Mouse (Mus musculus) hematopoietic stem cell, adult 5-6 weeks (primary cell): ENCODE measurements around the gene H2-Eb2. TPM values are rescaled to one million over a fixed set of nuclear protein-coding genes. Genes with fewer than 3 reads are reported as not detected.

Source experiments
- ATAC-seq, 2 experiments: fragments of 125-278 bp in 1 of 2; replicated peaks in 1 of 2; 2 replicates each; pipeline ENCODE4 v1.8.0; 2016 to 2017; ENCODE audit warnings: inconsistent platforms in 2 of 2, mild to moderate bottlenecking in 2 of 2, moderate number of reproducible peaks in 2 of 2, low read depth in 1 of 2, moderate TSS enrichment in 1 of 2; ENCODE audit not compliant: low FRiP score in 2 of 2, poor library complexity in 2 of 2, severe bottlenecking in 2 of 2, insufficient read depth in 1 of 2, low TSS enrichment in 1 of 2
- total RNA-seq: library from RNA; stranded (forward); fragments of 172-1452, 232-1000 nt; gene quantifications from 2 replicates; pipeline ENCODE4 v1.2.3, GENCODE M21; 2017

H2-Eb2 gene
- total RNA-seq, 1 experiment from 2014 or later: not detected

DNA sequence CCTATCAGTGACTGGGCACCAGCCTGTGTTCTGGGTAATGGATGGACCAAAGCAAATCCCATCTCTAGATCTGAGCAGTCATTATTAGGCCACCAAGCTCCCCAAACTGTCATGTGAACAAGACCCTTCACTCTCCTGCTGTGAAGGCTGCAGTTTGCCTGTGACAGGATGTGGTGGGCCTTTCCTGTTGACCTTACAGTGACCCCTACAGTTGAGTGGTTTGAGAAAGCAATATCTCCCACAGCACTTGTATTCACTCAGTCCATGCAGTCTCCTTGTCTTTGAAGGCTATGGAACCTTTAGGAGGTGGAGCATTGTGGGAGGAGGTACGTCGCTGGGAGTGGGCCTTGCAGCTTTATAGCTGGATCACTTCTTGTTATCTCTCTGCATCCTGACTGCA lies 4.3 kb downstream of the H2-Eb2 start:
- ATAC-seq: peak in 1 of 2 experiments; percentile 46; a peak in 1 of 4 replicates

DNA sequence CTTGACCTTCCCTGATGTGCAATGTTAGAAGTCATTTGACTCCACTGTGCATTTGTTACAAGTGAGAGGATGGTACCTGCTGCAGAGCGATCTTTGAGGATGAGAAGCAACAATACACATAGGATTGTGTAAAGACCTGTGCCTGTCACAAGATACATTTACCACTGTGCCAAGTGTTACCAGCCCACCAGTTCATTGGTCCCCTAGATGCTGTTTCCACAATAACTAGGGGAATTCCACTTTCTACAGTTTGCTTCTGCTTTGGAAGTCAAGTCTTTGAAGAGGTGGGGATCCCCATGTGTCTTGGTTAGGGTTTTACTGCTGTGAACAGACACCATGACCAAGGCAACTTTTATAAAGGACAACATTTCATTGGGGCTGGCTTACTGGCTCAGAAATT lies 5.7 kb downstream of the H2-Eb2 start:
- ATAC-seq: no peak

DNA sequence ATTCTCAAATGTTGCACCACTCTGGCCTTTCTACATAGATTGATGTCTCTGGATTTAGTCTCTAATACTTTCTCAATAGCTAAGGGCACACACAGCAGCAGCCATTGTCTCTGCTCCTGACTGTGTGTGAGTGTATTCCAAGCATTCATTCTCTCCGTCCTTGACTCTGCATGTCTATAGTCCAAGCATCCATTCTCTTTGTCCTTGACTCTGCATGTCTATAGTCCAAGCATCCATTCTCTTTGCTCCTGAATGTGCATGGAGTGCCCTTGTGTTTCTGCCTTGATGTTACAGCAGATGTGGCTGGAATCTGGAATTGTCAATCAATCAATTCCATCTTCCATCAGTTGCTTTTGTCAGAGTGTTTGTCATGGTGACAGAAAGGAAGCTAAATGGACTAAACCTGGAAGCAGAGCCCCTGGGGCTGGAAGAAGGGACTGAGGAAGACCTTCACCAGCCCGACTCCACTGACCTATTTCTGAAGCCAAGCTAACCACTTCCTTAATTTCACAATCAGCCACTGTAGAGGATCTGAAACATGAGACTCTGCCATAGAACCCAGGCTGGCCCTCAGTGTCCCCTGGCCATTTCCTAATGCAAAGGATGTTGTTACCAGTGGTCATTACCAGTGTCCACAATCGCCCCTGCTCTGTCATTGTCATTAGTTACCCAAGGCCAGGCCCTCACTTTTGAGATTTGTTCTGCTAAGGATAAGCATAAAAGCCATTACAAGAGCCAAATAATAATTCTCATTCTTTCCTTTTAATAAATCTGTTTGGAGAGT lies 15.3 kb downstream of the H2-Eb2 start:
- ATAC-seq: peak; percentile 84 to 89

DNA sequence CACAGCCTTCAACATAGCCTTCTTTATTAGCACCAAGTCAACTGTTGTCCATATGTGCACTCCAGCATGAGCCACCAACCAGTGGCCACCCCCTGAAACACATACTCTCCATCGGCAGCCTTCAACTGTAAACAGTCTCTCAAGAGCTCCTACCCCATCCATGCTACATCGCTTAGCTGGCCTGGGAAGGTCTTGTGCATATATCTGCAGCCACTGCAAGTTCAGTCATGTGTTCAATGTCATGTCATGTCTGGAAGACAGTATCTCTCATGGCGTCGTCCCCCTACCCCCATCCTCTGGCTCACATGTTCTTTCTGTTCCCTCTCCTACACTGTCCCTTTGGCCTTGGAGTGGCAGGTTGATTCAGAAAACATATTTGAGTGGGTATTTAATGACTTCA lies 19.4 kb downstream of the H2-Eb2 start:
- no peak for ATAC-seq

DNA sequence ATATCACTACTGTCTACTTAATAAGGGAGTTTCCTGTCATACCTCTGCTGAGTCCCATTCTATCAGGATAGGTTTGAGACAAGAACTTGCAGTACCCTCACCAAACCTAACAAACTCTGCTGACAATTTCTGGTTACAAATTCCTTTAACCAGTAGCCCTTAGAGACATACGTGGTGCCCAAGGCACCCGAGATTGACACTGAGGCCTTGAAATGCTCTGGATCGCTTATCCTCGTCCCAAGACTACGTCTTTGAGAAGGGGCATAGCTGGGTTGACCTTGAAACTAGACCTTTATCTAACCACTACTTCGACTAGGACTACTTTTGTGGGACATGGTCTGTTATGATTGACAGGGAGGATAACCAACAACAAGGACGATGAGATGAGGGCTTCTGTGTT lies 20.0 kb downstream of the H2-Eb2 start:
- no peak for ATAC-seq

DNA sequence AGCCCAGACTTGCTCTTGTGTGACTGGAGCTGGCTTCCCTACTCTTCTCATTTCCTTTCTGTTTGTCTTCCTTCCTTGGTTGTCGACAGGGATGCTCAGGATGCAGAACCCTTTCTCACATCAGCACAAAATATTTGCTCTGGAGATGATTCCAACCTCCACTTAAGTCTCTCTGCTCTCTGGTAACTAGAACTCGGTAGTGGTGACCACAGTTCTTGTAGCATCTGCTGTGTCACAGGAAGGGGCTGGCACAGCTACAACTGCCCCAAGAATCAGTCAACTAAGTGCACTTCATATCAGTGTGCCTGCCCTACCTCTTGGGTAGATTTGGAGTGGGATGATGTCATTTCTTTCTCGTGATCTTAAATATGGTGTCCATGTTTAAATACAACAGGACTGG lies 20.6 kb downstream of the H2-Eb2 start:
- ATAC-seq: peak; percentile 55 to 57; a peak in 2 of 4 replicates

DNA sequence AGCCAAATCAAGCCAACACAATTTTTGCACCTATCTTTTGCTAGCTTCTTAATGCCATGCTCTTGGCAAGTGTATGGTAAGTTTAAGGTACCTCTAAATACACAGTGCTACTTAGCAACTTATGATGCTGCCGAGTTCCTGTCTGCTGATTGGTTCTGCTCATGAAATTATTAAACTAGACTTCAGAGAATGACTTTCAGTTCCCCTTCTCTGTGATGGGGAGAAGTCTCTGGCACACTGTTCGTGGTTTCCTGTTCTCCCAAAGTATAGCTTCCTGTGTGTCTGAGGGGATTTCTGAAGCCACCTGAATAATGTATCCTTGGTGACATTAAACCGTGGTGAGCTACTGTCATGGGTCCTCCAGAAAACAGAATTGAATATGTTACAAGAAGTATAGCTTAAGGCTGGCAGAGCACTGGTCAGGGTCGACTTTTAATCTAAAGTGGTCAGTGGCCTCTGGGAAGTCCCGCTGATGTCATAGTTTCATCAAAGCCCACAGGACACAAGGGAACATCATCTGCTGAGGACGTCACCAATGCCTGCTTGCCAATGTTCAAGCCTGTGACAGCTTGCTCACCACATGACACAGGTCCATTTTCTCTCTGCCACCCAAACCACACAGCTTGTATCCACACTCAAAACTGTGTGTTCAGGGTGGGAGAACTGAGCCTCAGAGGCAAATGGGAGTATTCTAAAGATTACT lies 22.3 kb downstream of the H2-Eb2 start:
- ATAC-seq: peak; percentile 66 to 87

DNA sequence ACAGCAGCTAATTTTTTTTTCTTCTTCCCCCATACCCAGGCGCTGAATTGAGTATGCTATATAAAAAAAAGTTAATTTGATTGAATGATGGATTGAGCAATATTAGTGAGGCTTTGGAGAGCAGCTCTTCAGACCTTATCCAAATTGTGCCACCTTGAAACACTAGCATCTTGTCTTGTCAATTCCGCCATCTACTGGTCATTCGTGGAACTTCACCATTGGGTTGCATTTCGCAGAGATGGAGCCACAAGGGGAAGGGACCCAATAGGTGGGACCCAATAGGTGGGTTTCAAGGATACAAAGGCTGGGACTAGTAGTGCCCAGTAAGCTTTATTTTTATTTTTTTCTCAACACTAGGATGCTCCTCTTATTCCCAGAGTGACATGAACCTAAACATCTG lies 24.0 kb downstream of the H2-Eb2 start:
- peak; percentile 37 to 58; a peak in 3 of 4 replicates for ATAC-seq

DNA sequence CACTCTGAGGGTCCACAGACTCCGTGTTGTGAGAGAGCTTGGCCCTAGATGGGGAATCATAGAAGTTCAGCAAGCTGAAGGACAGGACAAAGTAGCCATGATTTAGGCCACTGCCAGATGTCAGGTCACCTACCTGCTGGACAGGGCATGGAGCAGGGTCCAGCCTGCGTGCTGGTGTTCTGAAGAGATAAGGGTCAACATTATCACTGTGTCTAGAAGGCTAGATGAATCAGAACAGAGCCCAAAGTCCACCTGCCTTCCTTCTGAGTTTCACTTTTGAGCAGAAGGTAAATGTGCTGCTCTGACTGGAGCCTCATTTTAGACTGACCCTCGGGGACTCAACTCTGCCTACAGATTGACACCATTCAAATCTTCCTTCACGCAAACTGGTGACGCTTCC lies 29.1 kb downstream of the H2-Eb2 start, which contains the start of gene Btnl2:
TSS of gene Btnl2 (plus strand) at position 284 of the 400 bp plus-strand sequence.
- ATAC-seq: 0 out of 4 replicates have a peak, but pooled peaks of 1 of the 2 experiments have one; percentile 10

DNA sequence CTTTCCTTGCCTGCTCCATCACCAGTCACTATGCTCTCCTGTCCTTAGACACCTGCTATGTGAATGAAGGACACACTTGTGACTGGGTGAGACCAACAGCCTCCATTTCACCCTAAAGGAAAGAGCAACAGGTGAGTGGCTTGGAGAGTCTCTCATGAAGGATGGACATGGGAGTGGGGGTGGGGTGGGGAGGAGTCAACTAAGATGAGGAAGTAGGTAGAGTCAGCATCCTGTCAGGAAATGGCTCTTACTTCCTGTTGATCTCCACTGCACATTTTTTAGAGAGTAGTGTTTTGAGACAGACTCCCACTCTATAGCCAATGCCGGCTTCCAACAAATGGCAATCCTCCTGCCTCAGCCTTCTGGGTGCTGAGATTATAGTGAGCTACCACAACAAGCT lies 29.5 kb downstream of the H2-Eb2 start:
- ATAC-seq: peak; percentile 46 to 58; a peak in 2 of 4 replicates

DNA sequence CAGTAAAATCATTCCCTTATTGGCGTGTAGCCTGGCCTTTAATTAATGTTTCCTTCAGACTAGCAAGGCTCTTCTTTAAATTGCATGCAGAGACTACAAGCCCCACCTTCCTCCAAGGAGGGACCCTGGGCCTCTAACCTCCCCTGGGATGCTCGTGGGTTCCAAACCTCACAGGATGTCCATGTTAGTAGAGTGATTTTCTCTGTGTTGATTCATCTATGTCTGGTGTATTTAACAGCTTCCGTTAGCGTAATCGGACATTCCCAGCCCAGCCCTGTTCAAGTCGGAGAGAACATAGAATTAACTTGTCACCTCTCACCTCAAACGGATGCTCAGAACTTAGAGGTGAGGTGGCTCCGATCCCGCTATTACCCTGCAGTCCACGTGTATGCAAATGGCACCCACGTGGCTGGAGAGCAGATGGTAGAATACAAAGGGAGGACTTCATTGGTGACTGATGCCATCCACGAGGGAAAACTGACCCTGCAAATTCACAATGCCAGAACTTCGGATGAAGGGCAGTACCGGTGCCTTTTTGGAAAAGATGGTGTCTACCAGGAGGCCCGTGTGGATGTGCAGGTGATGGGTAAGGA lies 37.6 kb downstream of the H2-Eb2 start:
- ATAC-seq: no peak

DNA sequence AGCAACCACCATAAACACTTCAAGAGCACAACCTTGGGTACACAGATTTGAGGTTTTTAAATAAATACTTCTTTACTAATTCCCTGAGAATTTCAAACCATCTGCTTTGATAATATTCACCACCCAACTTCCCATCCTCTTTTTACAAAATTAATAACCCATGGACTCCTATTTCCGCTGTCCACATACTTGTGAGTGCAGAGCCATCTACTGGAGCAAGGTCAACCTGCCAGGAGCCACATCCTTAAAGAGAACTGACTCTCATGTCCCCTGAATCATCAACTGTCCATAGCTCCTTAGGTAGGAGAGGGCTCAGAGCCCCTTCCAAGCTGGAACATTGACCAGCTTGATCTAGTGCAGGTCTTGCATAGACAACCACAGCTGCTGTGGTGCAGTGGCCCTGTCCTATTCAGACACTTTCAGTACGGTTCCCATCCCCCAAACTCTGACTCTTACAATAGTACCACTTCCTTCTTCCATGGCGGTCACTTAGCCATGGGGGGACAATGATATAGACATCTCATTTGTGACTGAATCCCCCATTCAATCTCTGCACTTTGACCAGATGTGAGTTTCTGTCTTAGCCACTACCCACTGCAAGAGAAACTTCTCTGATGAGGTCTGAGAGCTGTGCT lies 38.3 kb downstream of the H2-Eb2 start:
- no peak for ATAC-seq

DNA sequence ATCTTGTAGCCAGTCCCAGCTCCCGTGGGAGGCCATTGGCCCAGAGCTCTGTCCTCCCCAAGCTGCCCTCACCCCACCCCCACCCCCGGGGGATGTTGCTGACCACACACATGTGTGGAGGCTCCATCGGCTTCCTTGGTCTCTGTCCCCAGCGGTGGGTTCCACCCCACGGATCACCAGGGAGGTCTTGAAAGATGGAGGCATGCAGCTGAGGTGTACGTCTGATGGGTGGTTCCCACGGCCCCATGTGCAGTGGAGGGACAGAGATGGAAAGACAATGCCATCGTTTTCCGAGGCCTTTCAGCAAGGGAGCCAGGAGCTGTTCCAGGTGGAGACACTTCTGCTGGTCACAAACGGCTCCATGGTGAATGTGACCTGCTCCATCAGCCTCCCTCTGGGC lies 39.6 kb downstream of the H2-Eb2 start:
- no peak for ATAC-seq

DNA sequence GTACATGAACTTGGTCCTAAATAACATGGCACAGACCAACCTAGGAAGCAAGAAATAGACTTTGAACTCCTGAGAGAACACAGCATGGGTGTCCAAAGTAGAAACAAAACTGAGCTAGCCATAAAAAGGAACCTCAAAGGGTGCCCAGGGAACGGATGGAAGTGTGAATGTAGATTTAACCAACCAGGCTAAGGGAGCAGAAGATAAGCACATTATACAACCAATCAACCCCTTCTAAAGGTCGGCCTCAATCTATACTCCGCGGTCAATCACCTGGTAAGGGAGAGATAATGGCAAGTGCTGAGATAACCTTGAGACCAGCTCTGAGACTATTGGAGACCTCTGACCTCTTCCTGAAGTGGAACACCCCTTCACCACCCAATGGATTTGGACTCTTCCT lies 45.1 kb downstream of the H2-Eb2 start:
- no peak for ATAC-seq

DNA sequence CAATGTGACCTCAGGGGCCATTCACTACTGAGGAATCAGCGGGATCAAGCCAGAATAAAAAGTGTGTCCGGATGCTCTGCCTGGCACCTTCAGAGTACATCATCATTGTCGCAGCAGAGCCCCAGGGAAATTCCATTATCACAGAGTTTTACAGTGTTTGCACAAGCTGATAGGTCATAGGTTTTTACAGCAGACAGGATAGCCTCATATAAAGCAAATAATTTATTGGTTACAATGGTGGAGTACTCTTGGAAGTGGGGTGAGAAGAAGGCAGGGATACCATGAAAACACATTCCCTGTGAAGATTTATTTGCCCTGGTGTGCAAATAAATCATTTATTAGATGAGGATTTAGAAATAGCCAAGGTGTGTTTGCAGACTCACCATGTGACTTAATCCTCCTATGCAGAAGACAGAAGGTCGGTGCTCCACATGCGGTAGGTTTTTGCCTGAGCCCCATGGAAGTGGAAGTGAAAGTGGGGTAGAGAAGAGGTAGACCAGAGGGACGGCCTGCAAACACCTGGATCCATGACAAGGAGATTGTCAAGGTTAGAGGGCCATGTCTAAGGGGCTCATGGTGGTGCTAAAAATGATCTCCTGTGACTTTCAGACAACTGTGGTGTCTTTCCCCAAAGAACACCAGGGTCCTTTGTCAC lies 47.7 kb downstream of the H2-Eb2 start:
- no peak for ATAC-seq

DNA sequence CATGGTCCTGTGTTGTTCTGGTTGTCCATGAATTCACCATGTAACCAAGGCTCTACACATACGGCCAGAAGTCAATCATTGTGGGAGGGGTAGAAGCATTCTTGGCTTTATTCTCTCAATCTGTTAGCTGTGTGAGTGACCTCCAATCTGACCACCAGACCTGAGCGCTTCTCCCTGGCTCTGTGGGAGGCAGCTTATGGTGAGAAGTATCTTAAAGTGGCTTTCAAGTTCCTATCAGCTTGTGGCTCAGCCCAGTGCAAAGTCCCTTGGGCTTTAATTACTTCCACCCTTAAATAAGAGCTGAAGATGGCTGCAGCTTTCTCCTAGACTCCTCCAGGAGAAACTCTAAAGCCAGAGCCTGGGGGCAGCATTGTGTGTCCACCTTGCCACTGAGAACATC lies 51.4 kb downstream of the H2-Eb2 start, which contains the start of gene Btnl1:
TSS of gene Btnl1 (plus strand) at position 286 of the 400 bp plus-strand sequence.
- no peak for ATAC-seq

DNA sequence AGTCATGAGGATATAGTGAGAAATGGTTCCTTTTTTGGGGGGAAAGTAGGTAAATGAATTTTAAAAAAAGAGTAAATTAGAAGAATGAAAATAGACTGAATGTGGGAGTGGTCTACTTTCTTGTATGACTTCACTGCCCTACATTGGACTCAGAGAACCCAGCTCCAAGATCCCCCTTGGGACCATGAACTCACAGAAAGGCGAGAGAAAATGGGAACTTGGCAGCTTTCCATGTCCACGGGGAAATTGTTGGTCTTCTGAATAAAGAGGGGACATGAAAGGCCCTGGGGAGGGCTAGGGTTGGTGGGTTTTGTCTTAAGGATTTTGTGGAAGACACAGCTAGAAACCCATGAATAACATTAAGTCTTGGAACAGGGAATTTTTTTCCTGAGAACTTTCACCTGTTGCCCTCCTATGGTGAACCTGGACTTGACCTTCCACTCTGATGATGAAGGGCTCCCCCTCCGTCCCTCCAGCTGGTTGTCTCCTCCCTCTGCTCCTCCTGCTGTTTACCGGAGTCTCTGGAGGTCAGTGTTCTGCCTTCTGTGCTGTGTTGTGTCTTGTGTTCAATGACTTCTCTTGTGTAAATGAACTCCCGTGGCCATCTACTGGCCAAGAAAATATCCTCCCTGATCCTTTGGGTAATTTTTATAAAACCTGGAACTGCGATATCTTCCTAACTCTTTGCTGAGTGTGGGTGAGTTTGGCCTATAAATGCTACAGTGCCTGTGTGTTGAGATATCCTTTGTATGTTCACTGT lies 52.2 kb downstream of the H2-Eb2 start:
- no peak for ATAC-seq
